Mouse (Mus musculus) liver, embryonic 14.5 days (tissue): ENCODE results near the gene Scap.

Experiments used
- CTCF ChIP-seq: IDR thresholded peaks from 2 replicates; pipeline ENCODE4 v1.5.1; 2016; ENCODE audit warnings: antibody characterized with exemption, low read depth, control low read depth
- EP300 ChIP-seq: IDR thresholded peaks from 2 replicates; pipeline ENCODE4 v1.6.1; 2016; ENCODE audit warnings: antibody characterized with exemption, low read depth

DNA sequence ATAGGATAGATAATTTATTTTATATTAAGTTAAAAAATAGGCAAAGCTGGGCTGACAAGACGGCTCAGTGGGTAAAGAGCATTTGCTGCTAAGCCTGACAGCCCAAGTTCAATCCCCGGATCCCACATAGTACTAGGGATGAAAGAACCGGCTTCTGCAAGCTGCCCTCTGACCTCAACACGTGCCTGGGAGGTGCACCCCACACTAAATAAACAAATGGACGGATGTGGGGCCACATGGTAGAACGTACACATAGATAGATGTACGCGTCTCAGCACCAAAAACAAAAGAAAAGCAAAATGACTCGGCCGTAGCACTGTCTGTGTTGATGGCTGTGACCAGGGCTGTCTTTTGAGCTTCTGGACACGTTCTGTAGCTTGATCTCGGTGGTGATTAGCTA is 28.2 kb downstream of the Scap start:
- TF ChIP-seq CTCF (no peak), EP300 (no peak)
